Mouse (Mus musculus) bone marrow, adult 2 months (tissue): Measurements from ENCODE around the gene Plin5. TPM values are rescaled to one million over a fixed set of nuclear protein-coding genes. Genes with fewer than 3 reads are reported as not detected.

ENCODE experiments used
- H3K27ac ChIP-seq: fragments of 200-500 bp; 2 replicates; pipeline ENCODE4 v1.5.1; 2012; ENCODE audit warnings: low read depth, mild to moderate bottlenecking, control low read depth, inconsistent platforms, low read length; ENCODE audit not compliant: control insufficient read depth, poor library complexity, insufficient read depth
- H3K4me1 ChIP-seq: fragments of 200-500 bp; 2 replicates; pipeline ENCODE4 v1.6.1; 2011; ENCODE audit warnings: low read length; ENCODE audit not compliant: control insufficient read depth, insufficient read depth
- H3K4me3 ChIP-seq: fragments of 200-500 bp; replicated peaks from 2 replicates; pipeline ENCODE3; 2011; ENCODE audit warnings: mild to moderate bottlenecking, low read depth, low read length, control low read depth; ENCODE audit not compliant: control insufficient read depth
- CTCF ChIP-seq: fragments of 200-500 bp; IDR thresholded peaks from 2 replicates; pipeline ENCODE4 v1.5.1; 2011; ENCODE audit warnings: low read length, control low read depth; ENCODE audit not compliant: control insufficient read depth, insufficient read depth
- POLR2A ChIP-seq: fragments of 200-500 bp; IDR thresholded peaks from 2 replicates; pipeline ENCODE4 v1.6.1; 2011; ENCODE audit warnings: low read depth, mild to moderate bottlenecking, control low read depth, low read length, borderline replicate concordance; ENCODE audit not compliant: control insufficient read depth
- whole genome bisulfite sequencing: fragments of 180-500 bp; shearing (Covaris S2); methylation state at CpG from one replicate; pipeline ENCODE4 v1.1.7; 2018; 5-methylcytosine and 5-hydroxymethylcytosine counted together
- polyA plus RNA-seq: library from polyadenylated mRNA; stranded (reverse); fragments of >200 nt; gene quantifications from 2 replicates; pipeline ENCODE4 v1.2.4, GENCODE M21; 2011; ENCODE audit warnings: low replicate concordance; ENCODE audit not compliant: missing spikeins, insufficient read depth, insufficient read length

Gene Plin5
- polyA plus RNA-seq, 1 experiment: not detected

DNA sequence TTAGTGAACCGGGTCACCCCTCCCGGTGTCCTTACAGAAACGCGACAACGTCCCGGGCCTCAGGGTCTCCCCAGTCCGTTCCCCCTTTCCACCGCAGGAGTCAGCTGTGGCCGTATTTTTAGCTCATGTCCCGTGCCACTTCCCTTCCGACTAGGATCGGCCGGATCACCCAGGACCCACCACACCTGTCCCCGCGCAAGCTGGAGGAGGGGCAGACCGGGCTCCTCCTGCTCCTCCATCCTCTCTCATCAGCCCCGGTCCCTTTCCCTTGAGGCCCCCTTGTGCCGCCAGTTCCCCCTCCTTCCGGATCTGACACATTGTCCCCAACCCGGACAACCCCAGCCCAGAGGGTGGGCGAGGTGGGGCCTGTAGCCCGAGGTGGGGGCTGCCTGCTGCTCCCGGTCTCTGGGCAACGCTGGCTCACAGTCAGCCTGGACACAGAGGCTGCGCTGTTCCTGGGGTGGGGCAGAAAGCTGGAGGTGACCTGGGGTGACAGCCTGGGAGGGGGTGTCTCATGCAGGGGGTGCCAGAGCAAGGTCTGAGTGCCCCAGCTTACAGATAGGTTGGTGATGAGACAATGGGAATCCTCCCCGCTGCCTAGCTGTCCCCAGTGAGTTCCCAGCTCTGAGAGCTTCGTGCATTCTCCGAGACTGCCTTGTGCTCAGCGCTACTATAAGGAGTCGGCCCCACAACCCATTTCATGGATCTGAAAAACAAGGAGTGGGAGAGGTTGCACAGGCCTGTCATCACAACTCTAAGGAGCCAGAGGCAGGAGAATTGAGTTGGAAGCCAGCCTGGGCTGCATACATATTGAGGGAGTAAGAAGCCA lies 31.6 kb upstream of the Plin5 start:
- WGBS: 6% methylated on average over 30 of the region's 30 CpGs
- H3K27ac ChIP-seq: no peak overlapping the region
- H3K4me3 ChIP-seq: no peak overlapping the region
- no peak for TF ChIP-seq POLR2A
- no peak for TF ChIP-seq CTCF
- peaks cover 2% of the 10 kb centered on the region for H3K4me1 ChIP-seq

DNA sequence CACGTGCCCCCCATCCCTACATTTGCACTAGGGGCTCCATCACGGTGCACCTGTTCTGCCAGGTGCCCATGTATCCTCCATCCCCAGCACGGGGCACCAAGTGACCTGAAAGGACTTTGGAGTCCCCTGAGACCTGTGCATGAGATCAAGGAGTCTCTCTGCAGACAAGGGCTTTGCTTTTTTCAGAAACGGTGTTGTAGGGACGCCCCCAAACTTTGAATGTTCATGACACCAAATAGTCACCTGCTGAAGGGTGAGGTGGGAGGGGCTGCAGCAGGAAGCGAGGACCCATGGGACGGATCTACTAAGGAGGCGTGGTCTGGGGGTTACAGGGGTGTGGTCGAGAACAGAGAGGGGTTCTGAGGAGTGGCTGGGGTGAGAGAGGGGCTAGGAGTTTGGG lies 30.9 kb upstream of the Plin5 start:
- H3K4me1 ChIP-seq: no peaks in the 10 kb centered on the region; the same call in 1 of the 2 replicates

DNA sequence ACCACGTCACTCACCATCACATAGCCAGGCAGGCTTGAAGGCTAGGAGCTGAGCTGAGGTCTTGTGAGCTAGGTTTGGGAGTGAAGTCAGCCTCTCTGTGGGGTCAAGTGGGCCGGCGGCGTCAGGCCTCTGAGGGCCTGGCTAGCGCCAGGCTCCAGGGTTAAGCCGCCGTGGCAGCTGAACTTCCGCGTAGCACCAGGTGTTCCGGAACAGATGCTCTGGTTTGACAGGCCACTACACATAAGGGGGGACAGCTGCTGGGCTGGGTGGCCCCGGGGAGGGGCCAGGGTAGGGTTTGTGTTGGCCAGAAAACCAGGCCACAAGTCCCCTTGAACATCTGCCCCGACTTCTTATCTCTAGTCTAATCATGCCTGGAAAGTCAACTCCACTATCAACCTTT lies 30.0 kb upstream of the Plin5 start:
- H3K4me3 ChIP-seq: no peak overlapping the region
- no peak overlapping the region for H3K27ac ChIP-seq
- WGBS: 64% methylated on average over 12 of the region's 12 CpGs
- TF ChIP-seq POLR2A: no peak
- TF ChIP-seq CTCF: no peak
- no peaks in the 10 kb centered on the region; the same call in 1 of the 2 replicates for H3K4me1 ChIP-seq

More for the DNA sequence above, 30.9 kb upstream of the Plin5 start:
- no peak overlapping the region for H3K27ac ChIP-seq
- TF ChIP-seq CTCF (no peak), POLR2A (no peak)
- no peak overlapping the region for H3K4me3 ChIP-seq
- WGBS: 27% methylated on average over 9 of the region's 9 CpGs

DNA sequence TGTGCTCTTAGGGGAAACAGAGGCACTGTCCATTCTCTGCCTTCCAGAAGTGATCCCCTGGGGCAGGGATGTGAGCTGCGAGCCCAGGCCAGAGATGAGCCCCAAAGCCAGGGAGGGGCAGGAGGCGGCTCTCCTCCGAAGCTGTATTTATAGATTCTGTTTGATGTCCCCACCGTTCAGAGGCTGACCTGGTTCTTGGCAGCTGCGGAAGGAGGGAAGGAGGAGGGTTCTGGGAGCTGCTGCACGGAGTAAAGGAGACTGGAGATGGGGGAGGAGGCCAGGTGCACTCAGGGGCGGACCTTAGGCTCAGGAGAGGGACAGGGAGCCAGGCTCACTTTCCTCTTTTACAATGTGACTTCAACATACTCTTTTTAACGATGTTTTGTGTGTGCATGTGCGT lies 28.7 kb upstream of the Plin5 start:
- 56% methylated on average over 9 of the region's 9 CpGs for WGBS
- TF ChIP-seq POLR2A: no peak
- TF ChIP-seq CTCF: no peak
- no peak overlapping the region for H3K27ac ChIP-seq
- no peaks in the 10 kb centered on the region; the same call in 1 of the 2 replicates for H3K4me1 ChIP-seq
- H3K4me3 ChIP-seq: no peak overlapping the region

DNA sequence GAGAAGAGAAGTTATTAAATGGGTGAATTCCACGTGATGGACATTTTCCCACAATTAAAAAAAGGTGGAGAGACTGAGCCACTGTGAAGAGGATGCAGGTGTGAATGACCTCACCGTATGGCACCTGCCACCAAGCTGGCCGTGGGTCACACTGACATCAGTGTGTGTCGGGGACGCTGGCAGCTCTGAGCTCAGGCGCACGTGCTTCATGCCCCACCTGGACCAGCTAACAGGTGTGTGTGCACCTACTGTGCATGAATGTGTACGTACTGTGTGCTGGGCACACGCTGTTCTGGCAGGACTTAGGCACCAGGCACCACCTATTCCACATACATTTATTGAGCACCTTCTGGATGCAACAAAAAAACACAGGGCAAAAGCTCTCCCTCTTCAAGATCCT lies 27.1 kb upstream of the Plin5 start:
- WGBS: 74% methylated on average over 9 of the region's 9 CpGs

DNA sequence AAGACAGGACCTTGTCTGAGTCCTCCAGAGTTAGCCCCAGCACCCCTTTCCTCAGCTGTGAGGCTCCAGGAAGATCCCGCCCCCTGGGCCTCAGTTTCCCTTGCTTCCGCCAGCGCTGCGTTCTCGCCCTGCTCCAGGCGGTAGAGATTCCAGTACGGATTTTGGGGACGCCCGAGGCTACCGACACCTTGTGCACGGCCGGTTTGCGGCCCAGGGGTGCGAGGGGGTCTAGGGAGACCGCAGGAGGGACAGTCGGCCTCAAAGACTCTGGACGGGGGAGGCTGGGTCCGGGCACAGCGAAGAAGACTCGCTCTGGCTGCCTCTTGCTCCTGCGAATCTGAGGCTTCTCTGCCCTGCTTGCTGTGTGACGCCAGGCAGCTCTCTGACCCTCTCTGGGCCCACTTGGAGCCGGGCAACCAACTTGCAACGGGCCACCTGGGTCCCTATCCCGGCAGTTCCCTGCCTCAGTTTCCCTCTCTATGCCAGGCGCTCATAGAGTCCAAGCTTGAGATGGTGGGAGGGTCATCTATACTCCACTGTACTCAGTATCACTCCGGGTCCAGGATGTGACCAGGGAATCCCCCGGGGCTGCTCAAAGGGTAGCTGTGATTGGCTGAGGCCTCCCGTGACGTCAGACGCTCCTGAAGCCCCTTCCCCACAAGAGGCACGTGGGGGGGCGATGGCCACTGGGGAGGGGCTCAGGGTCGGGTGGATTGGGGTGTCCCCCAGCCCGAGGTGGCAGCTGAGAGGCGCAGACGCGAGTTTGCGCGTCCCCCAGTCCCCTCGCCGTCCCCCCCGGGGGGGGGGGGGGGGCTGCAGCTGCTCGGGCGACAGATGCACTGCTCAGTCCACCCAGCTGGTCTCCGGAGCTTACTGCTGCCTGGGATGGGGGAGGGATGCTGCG lies 24.6 kb upstream of the Plin5 start:
- Histone ChIP-seq H3K4me1 (no peaks in the 10 kb centered on the region), H3K4me3 (no peak overlapping the region), H3K27ac (no peak overlapping the region)
- TF ChIP-seq CTCF (no peak), POLR2A (no peak)
- WGBS: 6% methylated on average over 47 of the region's 47 CpGs

More for the DNA sequence above, 27.1 kb upstream of the Plin5 start:
- Histone ChIP-seq H3K4me1 (no peaks in the 10 kb centered on the region; the same call in 1 of the 2 replicates), H3K27ac (no peak overlapping the region), H3K4me3 (no peak overlapping the region)
- TF ChIP-seq POLR2A (no peak), CTCF (no peak)

DNA sequence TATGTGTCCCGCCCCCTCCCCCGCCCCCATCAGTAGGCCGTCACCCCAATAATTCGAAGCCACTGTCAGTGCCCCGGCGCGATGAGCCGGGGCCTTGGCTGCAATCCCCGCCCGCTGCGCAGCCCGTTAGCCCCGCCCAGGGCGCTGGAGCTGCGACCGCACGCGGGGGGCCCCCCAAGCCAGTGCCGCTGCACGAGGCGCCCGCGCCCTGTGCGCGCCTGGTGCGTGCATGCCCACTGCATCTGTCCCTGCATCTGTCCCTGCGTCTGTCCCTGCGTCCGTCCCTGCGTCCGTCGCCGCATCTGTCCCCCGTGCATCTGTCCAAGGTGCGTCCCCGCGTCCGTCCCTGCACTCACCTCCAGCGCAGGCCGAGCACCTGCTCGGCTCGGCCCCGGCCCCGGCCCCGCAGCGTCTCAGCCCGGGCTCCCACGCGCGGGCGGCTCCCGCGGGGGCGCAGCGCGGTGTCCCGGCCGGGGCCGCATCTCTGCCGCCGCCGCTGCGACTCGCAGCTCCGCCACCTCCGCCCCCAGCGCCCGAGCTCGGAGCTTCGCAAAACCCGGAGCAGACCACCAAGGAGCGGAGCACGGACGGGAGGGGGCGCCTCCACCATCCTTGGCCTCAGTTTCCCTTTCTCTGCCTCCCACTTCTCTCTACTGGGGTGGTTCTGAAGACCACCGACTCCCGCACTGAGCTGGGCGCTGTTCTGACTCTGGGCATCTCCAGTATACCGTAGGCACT lies 22.6 kb upstream of the Plin5 start, which contains the start of gene Sema6b:
Gene Sema6b (minus strand): TSS at position 486 of the 738 bp plus-strand sequence.
- H3K4me3 ChIP-seq: peak within 1 kb of the TSS; percentile 53
- no peaks in the 10 kb centered on the region for H3K4me1 ChIP-seq
- 2% methylated on average over 78 of the region's 79 CpGs for WGBS
- TF ChIP-seq CTCF (no peak), POLR2A (no peak; the same call in 1 of the 2 replicates)
- H3K27ac ChIP-seq: peak within 1 kb of the TSS; percentile 7; the same call in 1 of the 2 replicates
